Mouse (Mus musculus): ENCODE measurements around the gene Mgme1. TPM values are rescaled to one million over a fixed set of nuclear protein-coding genes. Genes with fewer than 3 reads are reported as not detected.

Gene Mgme1
- total and polyA plus RNA-seq, 3 experiments: 10.6 to 21.9 (median 19.7) TPM

- H3K27me3 ChIP-seq (replicated peaks): no peaks in the 10 kb centered on the region
- peaks cover 4 to 30% of the 10 kb centered on the region in 2 experiments for H3K4me1 ChIP-seq (ENCODE audit: control insufficient read depth in 1 of 2, insufficient read depth in 2 of 2)
- in situ Hi-C loops (cut with MboI; ENCODE audit: low pct_ligation_motif_present, low pct_unique_long_range_greater_than_20kb, low sequenced_read_pairs) (no loop called here), dilution Hi-C loops (cut with MboI; ENCODE audit: extremely low pct_ligation_motif_present, extremely low pct_unique_long_range_greater_than_20kb, low sequenced_read_pairs) (no loop called here)
- peak overlapping the region; percentile 78 to 89 (median 83) for H3K4me3 ChIP-seq (replicated peaks in 1 of 3; ENCODE audit: low read depth in 2 of 3, low read length in 2 of 3, poor library complexity in 1 of 3)
- peak; percentile 30; the same call in 1 of the 2 replicates for TF ChIP-seq SIN3A (IDR thresholded peaks at IDR 0.05; ENCODE audit: low read length)
- no peak for TF ChIP-seq POLR2A (IDR thresholded peaks at IDR 0.05; ENCODE audit: low read depth, low read length)
- H3K36me3 ChIP-seq (replicated peaks in 1 of 2; ENCODE audit: control insufficient read depth in 1 of 2, insufficient read depth in 1 of 2, low read length in 1 of 2): peaks cover 9 to 48% of the 10 kb centered on the region in 2 experiments
- H3K9ac ChIP-seq (ENCODE audit: insufficient read depth, low read depth): peak overlapping the region; percentile 97
- H3K9me3 ChIP-seq (replicated peaks; ENCODE audit: low read length): no peaks in the 10 kb centered on the region
- no peak overlapping the region for H3K27ac ChIP-seq (ENCODE audit: insufficient read depth, low read depth)
- H3K4me2 ChIP-seq (ENCODE audit: insufficient read depth, low read depth, poor library complexity, severe bottlenecking): peak overlapping the region; percentile 95
- no peak for DNase-seq (ENCODE audit: extremely low read depth)
- H3K79me2 ChIP-seq (replicated peaks; ENCODE audit: control insufficient read depth, extremely low read depth, insufficient read depth, poor library complexity, severe bottlenecking): peaks cover 85% of the 10 kb centered on the region
Measured at GRCm38 (mm10) chr2:144269306-144269650, 1.2 kb upstream of the Mgme1 start.

- H3K9ac ChIP-seq (ENCODE audit: insufficient read depth, low read depth): peak overlapping the region; percentile 97
- H3K4me1 ChIP-seq (ENCODE audit: control insufficient read depth in 1 of 2, insufficient read depth in 2 of 2): peaks cover 2 to 29% of the 10 kb centered on the region in 2 experiments
- H3K4me3 ChIP-seq (replicated peaks in 1 of 3; ENCODE audit: low read depth in 2 of 3, low read length in 2 of 3, poor library complexity in 1 of 3): peak overlapping the region; percentile 78 to 89 (median 83)
- in situ Hi-C loops (cut with MboI; ENCODE audit: low pct_ligation_motif_present, low pct_unique_long_range_greater_than_20kb, low sequenced_read_pairs) (no loop called here), dilution Hi-C loops (cut with MboI; ENCODE audit: extremely low pct_ligation_motif_present, extremely low pct_unique_long_range_greater_than_20kb, low sequenced_read_pairs) (no loop called here)
- TF ChIP-seq ZKSCAN1 (IDR thresholded peaks at IDR 0.05; ENCODE audit: borderline replicate concordance, low read depth, low read length) (no peak), TBP (conservative IDR thresholded peaks at IDR 0.05; ENCODE audit: low read depth, low read length) (0 out of 2 replicates have a peak, but pooled peaks have one; percentile 30), MAZ (IDR thresholded peaks at IDR 0.05; ENCODE audit: low read depth, low read length) (no peak), ZNF384 (IDR thresholded peaks at IDR 0.05; ENCODE audit: low read depth, low read length) (no peak; the same call in 1 of the 2 replicates), NELFE (IDR thresholded peaks at IDR 0.05; ENCODE audit: low read depth, low read length) (no peak), TCF12 (IDR thresholded peaks at IDR 0.05; ENCODE audit: low read depth, low read length) (no peak), POLR2AphosphoS2 (IDR thresholded peaks at IDR 0.05; ENCODE audit: low read depth, low read length) (peak; percentile 2; the same call in 1 of the 2 replicates), BHLHE40 (IDR thresholded peaks at IDR 0.05; ENCODE audit: low read depth, low read length) (no peak), SMC3 (IDR thresholded peaks at IDR 0.05; ENCODE audit: low read depth, low read length) (no peak)
- peak overlapping the region; percentile 82 for H3K27ac ChIP-seq (ENCODE audit: insufficient read depth, low read depth)
- DNase-seq (ENCODE audit: extremely low read depth): no peak
- no peaks in the 10 kb centered on the region for H3K9me3 ChIP-seq (replicated peaks; ENCODE audit: low read length)
- H3K4me2 ChIP-seq (ENCODE audit: insufficient read depth, low read depth, poor library complexity, severe bottlenecking): no peak overlapping the region
- no peaks in the 10 kb centered on the region for H3K27me3 ChIP-seq (replicated peaks)
- peaks cover 3 to 46% of the 10 kb centered on the region in 2 experiments for H3K36me3 ChIP-seq (replicated peaks in 1 of 2; ENCODE audit: control insufficient read depth in 1 of 2, insufficient read depth in 1 of 2, low read length in 1 of 2)
- H3K79me2 ChIP-seq (replicated peaks; ENCODE audit: control insufficient read depth, extremely low read depth, insufficient read depth, poor library complexity, severe bottlenecking): peaks cover 79% of the 10 kb centered on the region
Measured at GRCm38 (mm10) chr2:144269679-144270475, 586 bp upstream of the Mgme1 start.

- H3K9ac ChIP-seq (ENCODE audit: insufficient read depth, low read depth): peak overlapping the region; percentile 93
Measured at GRCm38 (mm10) chr2:144272088-144272487, 1.6 kb downstream of the Mgme1 start.

More at GRCm38 (mm10) chr2:144272088-144272487, 1.6 kb downstream of the Mgme1 start:
- 0 out of 2 replicates have a peak, but pooled peaks have one; percentile 52 for TF ChIP-seq SIN3A (IDR thresholded peaks at IDR 0.05; ENCODE audit: low read length)
- 0 out of 2 replicates have a peak, but pooled peaks have one; percentile 21 for TF ChIP-seq EP300 (IDR thresholded peaks at IDR 0.05; ENCODE audit: low read length)
- no peak for TF ChIP-seq SMC3 (IDR thresholded peaks at IDR 0.05; ENCODE audit: low read depth, low read length)
- peak; percentile 53 for TF ChIP-seq MAX (IDR thresholded peaks at IDR 0.05; ENCODE audit: low read length)
- TF ChIP-seq CHD2 (IDR thresholded peaks at IDR 0.05; ENCODE audit: low read length): no peak
- TF ChIP-seq KAT2A (IDR thresholded peaks at IDR 0.05; ENCODE audit: insufficient replicate concordance, low read length): 0 out of 2 replicates have a peak, but pooled peaks have one; percentile 23
- TF ChIP-seq ETS1 (conservative IDR thresholded peaks at IDR 0.05; ENCODE audit: low read depth, low read length): no peak
- no peak for TF ChIP-seq ELF1 (IDR thresholded peaks at IDR 0.05; ENCODE audit: low read depth, low read length)
- no peak for TF ChIP-seq RAD21 (IDR thresholded peaks at IDR 0.05; ENCODE audit: low read depth, low read length)
- TF ChIP-seq MEF2A (IDR thresholded peaks at IDR 0.05; ENCODE audit: borderline replicate concordance, low read depth, low read length): no peak
- TF ChIP-seq POLR2A (IDR thresholded peaks at IDR 0.05; ENCODE audit: low read depth, low read length): peak; percentile 10; the same call in 1 of the 2 replicates
- dilution Hi-C loops (cut with MboI; ENCODE audit: extremely low pct_ligation_motif_present, extremely low pct_unique_long_range_greater_than_20kb, low sequenced_read_pairs): no loop called here
- Histone ChIP-seq H3K79me2 (replicated peaks; ENCODE audit: control insufficient read depth, extremely low read depth, insufficient read depth, poor library complexity, severe bottlenecking) (peaks cover 60% of the 10 kb centered on the region), H3K4me2 (ENCODE audit: insufficient read depth, low read depth, poor library complexity, severe bottlenecking) (peak overlapping the region; percentile 74), H3K9me3 (replicated peaks; ENCODE audit: low read length) (no peaks in the 10 kb centered on the region), H3K36me3 (replicated peaks in 1 of 2; ENCODE audit: control insufficient read depth in 1 of 2, insufficient read depth in 1 of 2, low read length in 1 of 2) (peaks cover 8 to 43% of the 10 kb centered on the region in 2 experiments), H3K4me1 (ENCODE audit: control insufficient read depth in 1 of 2, insufficient read depth in 2 of 2) (peaks cover 2 to 31% of the 10 kb centered on the region in 2 experiments), H3K27me3 (replicated peaks) (no peaks in the 10 kb centered on the region), H3K4me3 (replicated peaks in 1 of 3; ENCODE audit: low read depth in 2 of 3, low read length in 2 of 3, poor library complexity in 1 of 3) (peak overlapping the region; percentile 21 to 83 (median 65)), H3K27ac (ENCODE audit: insufficient read depth, low read depth) (peak overlapping the region; percentile 36; the same call in 1 of the 2 replicates)
- DNase-seq (ENCODE audit: extremely low read depth): no peak
- in situ Hi-C loops (cut with MboI; ENCODE audit: low pct_ligation_motif_present, low pct_unique_long_range_greater_than_20kb, low sequenced_read_pairs): no loop called here
